Mouse (Mus musculus) c-Kit-positive CD71-negative TER-119-negative erythroid progenitor cells, embryonic 14.5 days (primary cell): ENCODE results near the gene Gjb4.

Experiments
- DNase-seq: peaks from one replicate; pipeline ENCODE4 v3.0.0-alpha.2; 2013; ENCODE audit warnings: low read depth

Gjb4 gene

DNA sequence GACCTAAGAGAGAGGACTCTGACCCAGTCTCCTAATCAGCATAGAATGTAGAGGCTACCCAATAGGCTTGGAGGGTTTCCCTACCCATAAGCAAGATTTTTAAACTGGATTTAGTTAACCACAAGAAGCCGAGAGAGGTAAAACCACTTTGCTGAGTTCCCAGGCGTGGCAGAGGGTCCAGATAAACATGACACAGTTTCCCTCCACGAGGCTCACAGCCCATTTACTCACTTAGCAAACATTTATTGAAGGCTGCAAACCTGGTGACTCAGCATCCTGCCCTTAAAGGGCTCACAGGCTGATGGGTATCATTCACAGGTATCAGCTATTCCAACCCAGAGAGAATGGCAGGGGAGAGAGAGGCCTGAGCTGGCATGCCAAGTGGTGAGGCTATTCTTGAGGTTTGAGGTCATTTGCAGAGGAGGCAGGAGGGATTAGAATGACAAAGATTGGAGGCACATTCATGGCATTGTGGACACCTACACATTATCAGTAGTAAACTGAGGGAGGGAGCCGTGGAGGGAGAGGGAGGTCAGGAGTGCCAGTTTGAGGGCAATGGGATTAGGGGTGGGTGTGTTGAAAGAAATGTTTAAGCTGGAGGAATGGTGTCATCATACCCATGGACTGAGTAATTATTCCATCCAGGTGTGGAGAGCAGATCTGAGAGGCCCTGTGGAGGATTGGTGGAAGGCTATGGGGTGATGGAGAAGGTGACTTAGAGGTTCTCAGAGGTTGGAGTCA lies 4.2 kb downstream of the Gjb4 start:
- DNase-seq, result no peak

- no peak for DNase-seq
Observed at GRCm38 (mm10) chr4:127345000-127345399, 8.9 kb downstream of the Gjb4 start.

DNA sequence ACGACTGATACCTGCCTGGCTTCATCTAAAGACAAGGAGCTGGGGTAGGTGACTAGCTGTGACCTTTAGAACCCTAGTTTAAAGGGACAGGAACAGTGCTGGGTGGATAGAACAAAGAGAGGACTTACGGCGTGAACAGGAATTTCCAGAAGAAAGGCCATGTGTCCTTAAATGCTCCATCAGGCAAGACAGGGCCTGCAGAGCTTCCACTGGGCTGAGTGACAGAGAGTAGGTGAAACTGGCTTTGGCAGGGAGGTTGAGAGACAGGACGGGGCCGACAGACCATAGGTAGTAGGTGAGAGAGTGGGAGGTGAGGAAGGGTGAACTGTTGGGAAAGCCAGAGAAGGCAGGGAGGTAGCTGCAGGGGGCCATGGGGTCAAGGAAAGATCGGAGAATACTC lies 12.5 kb downstream of the Gjb4 start:
- DNase-seq, result no peak

- DNase-seq, result no peak
Observed at GRCm38 (mm10) chr4:127337668-127338067, 16.2 kb downstream of the Gjb4 start.

GRCm38 (mm10) chr4:127334870-127335504 lies 18.9 kb downstream of the Gjb4 start:
- DNase-seq, result no peak

GRCm38 (mm10) chr4:127331171-127331570 lies 22.7 kb downstream of the Gjb4 start:
- DNase-seq, result no peak

DNA sequence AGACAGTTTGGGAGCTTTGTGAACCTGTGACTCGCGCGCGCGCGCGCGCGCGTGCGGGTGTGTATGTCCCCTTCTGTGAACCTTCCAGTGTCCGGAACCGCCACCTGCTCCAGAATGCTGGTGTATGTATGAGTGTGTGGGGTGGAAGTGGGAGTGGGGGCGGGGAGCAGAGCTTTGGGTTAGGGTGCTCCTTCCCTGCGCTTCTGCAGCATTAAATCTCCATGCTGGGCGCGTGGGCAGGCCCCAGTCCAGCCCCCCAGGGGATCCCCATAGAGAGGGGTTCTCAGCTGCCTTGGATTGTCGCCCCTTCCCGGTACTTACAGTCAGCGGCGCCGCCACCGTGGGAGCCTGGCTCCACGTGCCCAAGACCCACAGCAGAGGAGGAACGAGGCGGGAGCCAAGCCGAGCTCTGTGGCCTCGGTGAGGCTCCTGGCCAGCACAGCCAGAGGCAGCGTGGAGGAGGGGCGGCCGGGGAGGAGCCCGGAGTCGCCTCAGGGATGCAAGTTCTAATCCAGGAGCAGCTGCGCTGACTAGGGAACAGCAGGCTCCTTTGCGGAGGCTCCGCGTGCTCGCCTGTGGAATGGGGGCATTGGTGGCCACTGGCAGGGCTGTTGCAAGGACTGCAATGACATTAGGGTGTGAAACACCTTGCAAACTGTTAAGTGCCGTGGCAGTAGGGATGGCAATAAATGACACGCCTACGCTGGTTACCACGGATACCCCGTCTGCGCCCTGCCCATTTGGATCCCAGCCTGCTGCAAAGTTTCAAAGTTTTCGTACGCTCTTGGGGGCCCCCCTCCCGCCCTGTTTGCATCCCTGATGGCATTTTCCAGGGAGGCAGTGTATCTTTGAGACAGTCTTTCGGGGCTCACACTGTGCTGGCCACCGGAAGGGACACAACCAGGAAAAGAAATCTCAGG lies 23.4 kb downstream of the Gjb4 start, which contains the start of gene Gjb3:
Gjb3 (minus strand) TSS at position 664 of the 920 bp plus-strand sequence.
- no peak for DNase-seq

GRCm38 (mm10) chr4:127329751-127330150 lies 24.1 kb downstream of the Gjb4 start:
- DNase-seq, result no peak

DNA sequence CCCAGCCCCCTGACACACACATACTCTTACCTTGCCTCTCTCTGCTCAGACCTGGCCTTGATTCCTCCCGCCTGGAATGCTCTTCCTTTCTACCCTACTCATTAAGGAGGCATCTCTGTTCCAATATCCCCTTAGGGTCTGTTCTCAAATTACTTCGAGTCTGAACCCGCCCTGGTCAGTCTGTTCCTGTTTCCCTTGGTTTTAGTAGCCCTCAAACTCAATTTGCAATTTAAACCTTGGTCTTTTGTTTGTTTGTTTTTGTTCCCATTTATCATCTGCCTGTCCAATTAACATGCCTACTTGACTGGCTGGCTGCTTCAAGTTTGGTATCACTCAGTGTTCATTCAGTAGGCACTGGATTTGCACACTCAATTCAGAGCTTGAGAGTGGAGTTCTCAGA lies 24.8 kb downstream of the Gjb4 start:
- no peak for DNase-seq

DNA sequence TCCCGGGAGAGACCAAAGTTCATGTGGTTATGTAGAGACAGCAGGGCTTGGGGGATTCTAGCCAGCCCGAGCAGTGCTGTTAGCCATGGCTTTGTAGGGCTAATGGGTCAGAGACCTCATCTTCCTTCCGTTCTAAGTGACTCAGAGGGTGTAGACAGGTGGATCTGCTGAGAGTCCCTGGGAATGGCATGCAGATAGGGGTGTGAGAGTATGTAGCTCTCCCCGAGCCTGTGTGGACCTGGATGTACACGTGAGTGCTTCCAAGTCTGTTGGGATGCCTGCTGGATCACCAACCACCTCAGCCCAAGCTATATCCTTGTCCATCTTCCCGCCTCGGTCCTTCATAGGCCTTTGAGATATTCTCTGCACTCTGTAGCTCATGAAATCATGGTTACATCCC lies 25.5 kb downstream of the Gjb4 start:
- DNase-seq, result no peak

- DNase-seq, result no peak
Observed at GRCm38 (mm10) chr4:127327749-127328148, 26.1 kb downstream of the Gjb4 start.

- DNase-seq, result no peak
Observed at GRCm38 (mm10) chr4:127327258-127327657, 26.6 kb downstream of the Gjb4 start.

- no peak for DNase-seq
Observed at GRCm38 (mm10) chr4:127325276-127325675, 28.6 kb downstream of the Gjb4 start.

GRCm38 (mm10) chr4:127324759-127325158 lies 29.1 kb downstream of the Gjb4 start:
- peak; percentile 70 for DNase-seq

GRCm38 (mm10) chr4:127324296-127324695 lies 29.6 kb downstream of the Gjb4 start:
- DNase-seq, result no peak

DNA sequence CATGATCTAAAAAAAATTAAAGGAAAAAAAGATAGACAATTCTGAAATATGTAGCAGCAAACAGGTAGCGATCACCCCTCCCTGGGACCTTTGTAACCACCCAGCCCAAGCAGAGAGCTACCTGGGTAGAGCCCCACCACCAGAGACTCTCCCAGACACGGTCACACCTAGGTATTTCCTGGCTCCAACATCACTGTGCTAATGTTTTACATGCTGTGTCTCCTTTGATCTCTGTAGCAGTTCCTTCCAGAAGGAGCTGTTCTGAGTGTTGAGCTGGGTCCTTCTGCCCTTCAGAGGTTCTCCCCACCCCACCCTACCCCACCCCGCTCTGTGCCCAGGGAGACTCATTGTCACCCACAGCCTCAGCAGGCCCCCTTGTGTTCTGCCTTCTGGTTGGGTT lies 30.2 kb downstream of the Gjb4 start:
- DNase-seq, result no peak

- peak; percentile 68 for DNase-seq
Observed at GRCm38 (mm10) chr4:127319613-127320012, 34.3 kb downstream of the Gjb4 start.

- DNase-seq, result no peak
Observed at GRCm38 (mm10) chr4:127317143-127317542, 36.7 kb downstream of the Gjb4 start.

GRCm38 (mm10) chr4:127315753-127316152 lies 38.1 kb downstream of the Gjb4 start:
- no peak for DNase-seq

GRCm38 (mm10) chr4:127314585-127314984 lies 39.3 kb downstream of the Gjb4 start:
- DNase-seq, result no peak

DNA sequence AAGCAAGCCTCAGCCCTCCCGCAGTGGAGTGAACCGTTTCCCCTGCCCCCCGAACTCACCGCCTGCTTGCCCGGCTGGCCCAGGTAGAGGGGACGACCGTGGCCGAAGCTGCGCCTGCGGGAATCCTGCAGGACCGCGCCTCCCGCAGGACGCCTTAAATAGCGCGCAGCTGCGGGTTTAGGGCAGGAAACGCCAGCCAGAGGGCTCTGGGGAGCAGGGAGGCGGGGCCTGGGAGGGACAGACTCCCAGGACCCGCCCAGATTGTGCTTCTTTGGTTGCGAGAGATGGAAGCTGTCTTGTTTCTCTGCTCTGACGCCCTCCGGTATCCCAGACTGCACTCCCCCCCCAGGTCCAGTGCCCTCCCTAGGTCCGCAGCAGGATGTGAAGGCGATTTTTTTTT lies 40.0 kb downstream of the Gjb4 start, which contains the start of gene Gja4:
Gja4 (minus strand) TSS at position 179 of the 400 bp plus-strand sequence.
- peak; percentile 43 for DNase-seq

GRCm38 (mm10) chr4:127312349-127312748 lies 41.5 kb downstream of the Gjb4 start:
- DNase-seq, result no peak
